Mouse (Mus musculus) left cerebral cortex, postnatal 10 days (tissue): Measurements from ENCODE around the gene 4931406P16Rik. TPM values are rescaled to one million over a fixed set of nuclear protein-coding genes. Genes with fewer than 3 reads are reported as not detected.

ENCODE experiments used
- total RNA-seq, 2 experiments: library from RNA; stranded (reverse); gene quantifications; 2 replicates each; pipeline ENCODE4 v1.2.3; 2021

The 4931406P16Rik gene
- total RNA-seq, 2 experiments from 2014 or later = 46.2 to 54.4 TPM

Other genes starting within 250 kb of the 4931406P16Rik start
- gene Scgb1b30, start 218.1 kb downstream of the 4931406P16Rik start, total RNA-seq = not detected
- gene Wtip, start 180.3 kb downstream of the 4931406P16Rik start, total RNA-seq = 10 to 100 TPM; 18.5 to 21.5 TPM
- gene Uba2, start 144.0 kb downstream of the 4931406P16Rik start, total RNA-seq = 10 to 100 TPM; 77.3 to 80.7 TPM
- gene Pdcd2l, start 116.9 kb downstream of the 4931406P16Rik start, total RNA-seq = 10 to 100 TPM; 24.9 to 28.9 TPM
- 100 to 1,000 TPM; 577 to 619 TPM for gene Gpi1, start 83.2 kb downstream of the 4931406P16Rik start, total RNA-seq
- not detected for gene Gm6096, start 62.5 kb downstream of the 4931406P16Rik start, total RNA-seq
- 10 to 100 TPM; 56.0 to 73.4 TPM for gene Lsm14a, start 79.8 kb upstream of the 4931406P16Rik start, total RNA-seq